Mouse (Mus musculus): ENCODE data around the gene Cd200r1. TPM values are rescaled to one million over a fixed set of nuclear protein-coding genes. Genes with fewer than 3 reads are reported as not detected.

Gene Cd200r1
- total and polyA plus RNA-seq, 3 experiments: 0.23 to 0.42 (median 0.32) TPM

GRCm38 (mm10) chr16:44745866-44746562, 19.5 kb upstream of the Cd200r1 start, which contains the start of gene Gtpbp8:
Gene Gtpbp8 (minus strand): TSS chr16:44746363.
- peak within 1 kb of the TSS; percentile 81 for H3K9ac ChIP-seq (ENCODE audit: low read depth, low read length)
- WGBS: under 1% methylated on average over 47 of the region's 47 CpGs
- no peak for TF ChIP-seq EP300 (IDR thresholded peaks at IDR 0.05; ENCODE audit: insufficient read depth, low read depth, low read length)
- peak; percentile 77 for TF ChIP-seq POLR2A (IDR thresholded peaks at IDR 0.05; ENCODE audit: insufficient read depth, low read depth, low read length)
- H3K4me3 ChIP-seq: peak within 1 kb of the TSS; percentile 81
- intact Hi-C loops (cut with DNase I): loop anchor here (2.0 to 5.0 kb wide), 2 partner anchors 19 to 351 kb away; no protein-coding TSS in a partner anchor
- peaks cover 6% of the 10 kb centered on the region for H3K36me3 ChIP-seq (ENCODE audit: control insufficient read depth, insufficient read depth, low read length)
- H3K27me3 ChIP-seq (ENCODE audit: control insufficient read depth, insufficient read depth, low read length): no peaks in the 10 kb centered on the region
- peaks cover 4% of the 10 kb centered on the region for H3K4me1 ChIP-seq (ENCODE audit: control insufficient read depth, insufficient read depth, low read length)
- DNase-seq: peak; percentile 86 to 87
- peak within 1 kb of the TSS; percentile 97 for H3K27ac ChIP-seq
- peaks cover 2% of the 10 kb centered on the region for H3K79me2 ChIP-seq (replicated peaks; ENCODE audit: control insufficient read depth, insufficient read depth, low read length)

GRCm38 (mm10) chr16:44748007-44748406, 17.5 kb upstream of the Cd200r1 start:
- peaks cover 4% of the 10 kb centered on the region for H3K4me1 ChIP-seq (ENCODE audit: control insufficient read depth, insufficient read depth, low read length)
- peaks cover 6% of the 10 kb centered on the region for H3K36me3 ChIP-seq (ENCODE audit: control insufficient read depth, insufficient read depth, low read length)
- H3K4me3 ChIP-seq: no peak overlapping the region
- WGBS: 35% methylated on average over 3 of the region's 3 CpGs
- no peak for DNase-seq
- H3K27me3 ChIP-seq (ENCODE audit: control insufficient read depth, insufficient read depth, low read length): no peaks in the 10 kb centered on the region
- H3K27ac ChIP-seq: no peak overlapping the region
- intact Hi-C loops (cut with DNase I): loop anchor here (5.0 kb wide), 1 partner anchor 349 kb away; no protein-coding TSS in a partner anchor
- TF ChIP-seq CTCF (IDR thresholded peaks at IDR 0.05) (no peak), EP300 (IDR thresholded peaks at IDR 0.05; ENCODE audit: insufficient read depth, low read depth, low read length) (no peak), POLR2A (IDR thresholded peaks at IDR 0.05; ENCODE audit: insufficient read depth, low read depth, low read length) (no peak)
- peaks cover 2% of the 10 kb centered on the region for H3K79me2 ChIP-seq (replicated peaks; ENCODE audit: control insufficient read depth, insufficient read depth, low read length)
- no peak overlapping the region for H3K9ac ChIP-seq (ENCODE audit: low read depth, low read length)

GRCm38 (mm10) chr16:44757700-44758099, 7.8 kb upstream of the Cd200r1 start:
- Histone ChIP-seq H3K4me3 (no peak overlapping the region), H3K4me1 (ENCODE audit: control insufficient read depth, insufficient read depth, low read length) (no peaks in the 10 kb centered on the region), H3K79me2 (replicated peaks; ENCODE audit: control insufficient read depth, insufficient read depth, low read length) (no peaks in the 10 kb centered on the region), H3K9ac (ENCODE audit: low read depth, low read length) (no peak overlapping the region), H3K27me3 (ENCODE audit: control insufficient read depth, insufficient read depth, low read length) (no peaks in the 10 kb centered on the region), H3K36me3 (ENCODE audit: control insufficient read depth, insufficient read depth, low read length) (no peaks in the 10 kb centered on the region), H3K27ac (no peak overlapping the region)
- intact Hi-C loops (cut with DNase I): no loop called here
- no peak for TF ChIP-seq POLR2A (IDR thresholded peaks at IDR 0.05; ENCODE audit: insufficient read depth, low read depth, low read length)
- no peak for TF ChIP-seq EP300 (IDR thresholded peaks at IDR 0.05; ENCODE audit: insufficient read depth, low read depth, low read length)
- no peak for TF ChIP-seq CTCF (IDR thresholded peaks at IDR 0.05)
- 79% methylated on average over 8 of the region's 8 CpGs for whole genome bisulfite sequencing
- no peak for DNase-seq

- 26% methylated on average over 1 of the region's 1 CpGs for WGBS
- no peak overlapping the region for H3K27ac ChIP-seq
- no peaks in the 10 kb centered on the region for H3K27me3 ChIP-seq (ENCODE audit: control insufficient read depth, insufficient read depth, low read length)
- H3K4me3 ChIP-seq: no peak overlapping the region
- H3K9ac ChIP-seq (ENCODE audit: low read depth, low read length): no peak overlapping the region
- TF ChIP-seq CTCF (IDR thresholded peaks at IDR 0.05) (peak; percentile 54), POLR2A (IDR thresholded peaks at IDR 0.05; ENCODE audit: insufficient read depth, low read depth, low read length) (no peak), EP300 (IDR thresholded peaks at IDR 0.05; ENCODE audit: insufficient read depth, low read depth, low read length) (no peak)
- no peaks in the 10 kb centered on the region for H3K36me3 ChIP-seq (ENCODE audit: control insufficient read depth, insufficient read depth, low read length)
- no peaks in the 10 kb centered on the region for H3K4me1 ChIP-seq (ENCODE audit: control insufficient read depth, insufficient read depth, low read length)
- intact Hi-C loops (cut with DNase I): no loop called here
- no peak for DNase-seq
- H3K79me2 ChIP-seq (replicated peaks; ENCODE audit: control insufficient read depth, insufficient read depth, low read length): no peaks in the 10 kb centered on the region
These were observed 3.7 kb upstream of the Cd200r1 start for GRCm38 (mm10) chr16:44761811-44762210.

- Histone ChIP-seq H3K4me3 (no peak overlapping the region), H3K79me2 (replicated peaks; ENCODE audit: control insufficient read depth, insufficient read depth, low read length) (no peaks in the 10 kb centered on the region), H3K27me3 (ENCODE audit: control insufficient read depth, insufficient read depth, low read length) (no peaks in the 10 kb centered on the region), H3K36me3 (ENCODE audit: control insufficient read depth, insufficient read depth, low read length) (no peaks in the 10 kb centered on the region), H3K4me1 (ENCODE audit: control insufficient read depth, insufficient read depth, low read length) (no peaks in the 10 kb centered on the region), H3K9ac (ENCODE audit: low read depth, low read length) (no peak overlapping the region), H3K27ac (no peak overlapping the region)
- TF ChIP-seq CTCF (IDR thresholded peaks at IDR 0.05) (no peak), POLR2A (IDR thresholded peaks at IDR 0.05; ENCODE audit: insufficient read depth, low read depth, low read length) (no peak), EP300 (IDR thresholded peaks at IDR 0.05; ENCODE audit: insufficient read depth, low read depth, low read length) (no peak)
- DNase-seq: no peak
- 57% methylated on average over 9 of the region's 9 CpGs for WGBS
- intact Hi-C loops (cut with DNase I): loop anchor here (5.0 kb wide), 1 partner anchor 256 kb away; no protein-coding TSS in a partner anchor
These were observed 870 bp downstream of the Cd200r1 start for GRCm38 (mm10) chr16:44766320-44766892.

GRCm38 (mm10) chr16:44767506-44767905, 2.0 kb downstream of the Cd200r1 start:
- DNase-seq: no peak
- Histone ChIP-seq H3K36me3 (ENCODE audit: control insufficient read depth, insufficient read depth, low read length) (no peaks in the 10 kb centered on the region), H3K79me2 (replicated peaks; ENCODE audit: control insufficient read depth, insufficient read depth, low read length) (no peaks in the 10 kb centered on the region), H3K27me3 (ENCODE audit: control insufficient read depth, insufficient read depth, low read length) (no peaks in the 10 kb centered on the region), H3K9ac (ENCODE audit: low read depth, low read length) (no peak overlapping the region), H3K4me3 (no peak overlapping the region), H3K4me1 (ENCODE audit: control insufficient read depth, insufficient read depth, low read length) (no peaks in the 10 kb centered on the region), H3K27ac (no peak overlapping the region)
- intact Hi-C loops (cut with DNase I): loop anchor here (5.0 kb wide), 1 partner anchor 255 kb away; no protein-coding TSS in a partner anchor
- no peak for TF ChIP-seq CTCF (IDR thresholded peaks at IDR 0.05)
- no peak for TF ChIP-seq EP300 (IDR thresholded peaks at IDR 0.05; ENCODE audit: insufficient read depth, low read depth, low read length)
- TF ChIP-seq POLR2A (IDR thresholded peaks at IDR 0.05; ENCODE audit: insufficient read depth, low read depth, low read length): no peak
- WGBS: 80% methylated on average over 7 of the region's 7 CpGs

All from heart, adult 2 months (tissue).